Mouse (Mus musculus) heart, postnatal 25 days (tissue): ENCODE measurements around the gene Ndst4. TPM values are rescaled to one million over a fixed set of nuclear protein-coding genes. Genes with fewer than 3 reads are reported as not detected.

Experiments
- DNase-seq: peaks from one replicate; pipeline ENCODE4 v3.0.0; 2022; ENCODE audit warnings: low spot score
- intact Hi-C: fragments of 180-260 bp; cut with DNase I; formaldehyde crosslinking; loops from one replicate; pipeline ENCODE4 v1.15.1; 2025
- total RNA-seq, 2 experiments: library from RNA; stranded (reverse); gene quantifications; 2 replicates each; pipeline ENCODE4 v1.2.3; 2021

Gene Ndst4
- total RNA-seq, 2 experiments from 2014 or later = not detected

GRCm38 (mm10) chr3:125690948-125691347 is 287.1 kb downstream of the Ndst4 start:
- intact Hi-C loops = no loop called here
- no peak for DNase-seq

GRCm38 (mm10) chr3:125722953-125723352 is 319.1 kb downstream of the Ndst4 start:
- intact Hi-C loops = no loop called here
- no peak for DNase-seq

- intact Hi-C loops = no loop called here
- no peak for DNase-seq
These were observed 331.1 kb downstream of the Ndst4 start for GRCm38 (mm10) chr3:125734945-125735344.

GRCm38 (mm10) chr3:125744468-125745141 is 340.7 kb downstream of the Ndst4 start:
- intact Hi-C loops = no loop called here
- DNase-seq = no peak

- intact Hi-C loops = no loop called here
These were observed 341.2 kb downstream of the Ndst4 start for GRCm38 (mm10) chr3:125745142-125745496.

GRCm38 (mm10) chr3:125746367-125746766 is 342.5 kb downstream of the Ndst4 start:
- DNase-seq = no peak
- intact Hi-C loops = no loop called here

More at GRCm38 (mm10) chr3:125745142-125745496, 341.2 kb downstream of the Ndst4 start:
- no peak for DNase-seq

GRCm38 (mm10) chr3:125756911-125757310 is 353.0 kb downstream of the Ndst4 start:
- DNase-seq = no peak
- intact Hi-C loops = no loop called here

- intact Hi-C loops = no loop called here
- no peak for DNase-seq
These were observed 356.8 kb downstream of the Ndst4 start for GRCm38 (mm10) chr3:125760711-125761110.
